Mouse (Mus musculus) ES-E14 (cell line): Measurements from ENCODE around the gene Ldb3.

Experiments used
- CHD2 ChIP-seq: IDR thresholded peaks from 2 replicates; pipeline ENCODE4 v1.6.1; 2014; ENCODE audit warnings: mild to moderate bottlenecking, low read depth, low read length, inconsistent platforms
- HCFC1 ChIP-seq: IDR thresholded peaks from 2 replicates; pipeline ENCODE4 v1.6.1; 2012; ENCODE audit warnings: low read length, inconsistent platforms, borderline replicate concordance; ENCODE audit not compliant: insufficient read depth
- ZNF384 ChIP-seq: IDR thresholded peaks from 2 replicates; pipeline ENCODE4 v1.6.1; 2012; ENCODE audit warnings: low read depth, low read length, inconsistent platforms

GRCm38 (mm10) chr14:34601910-34602309, 13.4 kb upstream of the Ldb3 start:
- TF ChIP-seq CHD2 (no peak), HCFC1 (no peak), ZNF384 (no peak)
